Mouse (Mus musculus) lung, embryonic 14.5 days (tissue): ENCODE measurements around the gene Gm42791. TPM values are rescaled to one million over a fixed set of nuclear protein-coding genes. Genes with fewer than 3 reads are reported as not detected.
A peak's percentile ranks its signal among the peaks of the same experiment; 100 is the strongest.

ENCODE experiments used
- ATAC-seq: fragments of 200-750 bp; cut with Nextera tagmentation; 2 replicates; pipeline ENCODE4 v1.8.0; 2017; ENCODE audit warnings: mild to moderate bottlenecking, moderate TSS enrichment, moderate library complexity; ENCODE audit not compliant: insufficient read depth
- DNase-seq: peaks from one replicate; pipeline ENCODE4 v3.0.0-alpha.2; 2015
- H3K27ac ChIP-seq: fragments of 300-500 bp; sonication (generic); 2 replicates; pipeline ENCODE4 v1.5.1; 2014; ENCODE audit warnings: low read depth, mild to moderate bottlenecking, moderate library complexity
- H3K27me3 ChIP-seq: fragments of 300-500 bp; sonication (generic); 2 replicates; pipeline ENCODE4 v1.6.1; 2014; ENCODE audit warnings: low read length, control low read depth; ENCODE audit not compliant: insufficient read depth
- H3K36me3 ChIP-seq: fragments of 300-500 bp; sonication (generic); 2 replicates; pipeline ENCODE4 v1.6.1; 2014; ENCODE audit warnings: control low read depth; ENCODE audit not compliant: insufficient read depth
- H3K4me1 ChIP-seq: fragments of 300-500 bp; sonication (generic); 2 replicates; pipeline ENCODE4 v1.6.1; 2014; ENCODE audit warnings: antibody characterized with exemption, control low read depth; ENCODE audit not compliant: insufficient read depth
- H3K4me2 ChIP-seq: fragments of 300-500 bp; sonication (generic); 2 replicates; pipeline ENCODE4 v1.6.1; 2014; ENCODE audit warnings: mild to moderate bottlenecking
- H3K4me3 ChIP-seq: fragments of 300-500 bp; sonication (generic); 2 replicates; pipeline ENCODE4 v1.5.1; 2014; ENCODE audit warnings: low read depth, low read length
- H3K9ac ChIP-seq: fragments of 300-500 bp; sonication (generic); 2 replicates; pipeline ENCODE4 v1.6.1; 2014
- H3K9me3 ChIP-seq: fragments of 300-500 bp; sonication (generic); 2 replicates; pipeline ENCODE4 v1.6.1; 2016; ENCODE audit warnings: low read depth, low read length, control low read depth
- CTCF ChIP-seq: IDR thresholded peaks from 2 replicates; pipeline ENCODE4 v1.5.1; 2016; ENCODE audit warnings: antibody characterized with exemption, low read depth
- WGBS: fragments of 180-500 bp; shearing (Covaris S2); extraction: QIAGEN DNeasy Blood & Tissue Kit; methylation state at CpG from one replicate; pipeline ENCODE4 v1.1.7; 2014; 5-methylcytosine and 5-hydroxymethylcytosine counted together
- polyA plus RNA-seq: library from polyadenylated mRNA; unstranded; fragments of >200 nt; fragmentation: Nextera tagmentation; extraction: Ambion mirVana; gene quantifications from 2 replicates; pipeline ENCODE4 v1.2.1, GENCODE M21; 2014

Gene Gm42791
- polyA plus RNA-seq, 1 experiment from 2014 or later, result 0.58 TPM

DNA sequence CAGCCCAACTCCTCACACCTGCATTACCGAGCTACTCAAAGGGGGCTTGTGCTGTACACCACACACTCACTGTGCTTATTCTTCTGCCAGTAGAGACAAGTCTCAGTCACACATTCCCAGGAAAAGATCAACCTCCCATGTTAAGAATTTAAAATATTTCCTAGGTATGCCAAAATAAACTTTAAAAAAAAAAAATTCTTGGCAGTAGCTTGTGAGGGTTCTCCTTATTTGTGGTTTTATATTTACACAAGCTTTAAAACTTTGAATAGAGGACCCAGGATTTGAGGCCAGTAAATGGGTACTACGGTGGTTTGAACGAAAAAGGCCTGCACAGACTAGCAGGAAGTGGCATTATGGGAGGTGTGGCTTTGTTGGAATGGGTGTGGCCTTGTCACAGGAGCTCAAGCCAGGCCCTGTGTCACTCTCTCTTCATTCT lies 58.4 kb downstream of the Gm42791 start:
- no peak overlapping the region for H3K4me3 ChIP-seq
- no peak overlapping the region for H3K9ac ChIP-seq
- DNase-seq (no peak), ATAC-seq (no peak)
- H3K27me3 ChIP-seq, result no peaks in the 10 kb centered on the region
- H3K36me3 ChIP-seq, result no peaks in the 10 kb centered on the region
- 59% methylated on average over 3 of the region's 3 CpGs for WGBS
- H3K9me3 ChIP-seq, result peaks cover 4% of the 10 kb centered on the region; the same call in 1 of the 2 replicates
- 0 out of 2 replicates have a peak, but pooled peaks cover 2% of the 10 kb centered on the region for H3K4me1 ChIP-seq
- no peak overlapping the region for H3K27ac ChIP-seq
- no peak overlapping the region for H3K4me2 ChIP-seq
- no peak for TF ChIP-seq CTCF

DNA sequence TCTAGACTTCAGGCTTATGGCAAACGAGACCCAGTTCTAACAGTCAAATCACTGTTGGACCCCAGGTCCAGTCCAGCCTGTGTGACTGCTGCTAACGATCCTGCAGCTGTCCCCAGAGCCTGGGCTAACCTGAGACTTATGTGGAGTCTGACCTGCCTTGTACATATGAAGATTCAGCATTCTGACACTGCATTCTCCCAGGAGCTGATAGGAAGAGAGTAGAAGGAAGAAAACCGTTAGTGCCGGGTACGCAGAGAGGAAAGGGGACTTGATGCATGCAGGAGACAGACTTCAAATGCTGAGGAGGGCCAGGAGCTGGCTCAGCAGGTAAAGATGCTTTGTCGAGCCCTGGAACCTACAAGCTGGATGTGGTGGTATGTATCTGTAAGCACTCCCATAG lies 59.1 kb downstream of the Gm42791 start:
- TF ChIP-seq CTCF, result no peak
- peaks cover 4% of the 10 kb centered on the region; the same call in 1 of the 2 replicates for H3K9me3 ChIP-seq
- no peaks in the 10 kb centered on the region for H3K27me3 ChIP-seq
- H3K9ac ChIP-seq, result no peak overlapping the region
- no peaks in the 10 kb centered on the region for H3K36me3 ChIP-seq
- no peak overlapping the region for H3K4me3 ChIP-seq
- no peak for DNase-seq
- H3K4me1 ChIP-seq, result 0 out of 2 replicates have a peak, but pooled peaks cover 2% of the 10 kb centered on the region
- 83% methylated on average over 6 of the region's 6 CpGs for WGBS
- peak overlapping the region; percentile 38; the same call in 1 of the 2 replicates for H3K27ac ChIP-seq
- ATAC-seq, result no peak
- H3K4me2 ChIP-seq, result no peak overlapping the region

DNA sequence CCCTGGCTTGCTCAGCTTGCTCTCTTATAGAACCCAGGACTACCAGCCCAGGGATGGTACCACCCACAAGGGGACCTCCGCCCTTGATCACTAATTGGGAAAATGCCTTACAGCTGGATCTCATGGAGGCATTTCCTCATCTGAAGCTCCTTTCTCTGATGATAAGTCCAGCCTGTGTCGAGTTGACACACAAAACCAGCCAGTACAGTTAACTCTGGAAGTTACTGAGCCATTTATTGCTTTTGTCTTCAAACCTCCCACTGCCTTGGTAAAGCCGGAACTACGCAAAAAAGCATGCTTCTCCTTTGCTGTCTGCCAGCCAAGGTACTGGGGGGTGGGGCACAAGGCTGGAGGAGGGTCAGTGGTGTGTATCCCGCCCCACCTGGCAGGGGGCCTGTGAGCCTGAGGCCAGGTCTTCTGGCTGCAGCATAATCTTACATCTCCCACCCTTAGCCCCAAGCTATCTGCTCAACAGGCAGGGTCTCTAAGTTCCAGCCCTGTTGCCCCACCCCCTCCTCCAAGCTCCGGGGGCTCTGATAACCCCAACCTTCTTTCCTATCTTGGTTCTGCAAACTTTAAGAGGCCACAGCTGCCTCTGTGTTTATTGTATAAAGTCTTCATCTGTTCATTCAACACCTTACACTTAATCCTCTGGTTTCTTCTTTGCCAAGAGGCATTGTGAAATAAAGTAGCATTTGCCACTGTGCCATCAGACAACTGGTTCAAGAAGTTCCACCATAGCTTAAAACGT lies 59.7 kb downstream of the Gm42791 start:
- ATAC-seq (no peak), DNase-seq (no peak)
- no peaks in the 10 kb centered on the region for H3K27me3 ChIP-seq
- no peak overlapping the region for H3K4me3 ChIP-seq
- no peak for TF ChIP-seq CTCF
- WGBS, result 50% methylated on average over 7 of the region's 7 CpGs
- H3K4me2 ChIP-seq, result no peak overlapping the region
- peaks cover 4% of the 10 kb centered on the region; the same call in 1 of the 2 replicates for H3K9me3 ChIP-seq
- no peak overlapping the region for H3K9ac ChIP-seq
- H3K36me3 ChIP-seq, result no peaks in the 10 kb centered on the region
- no peak overlapping the region for H3K27ac ChIP-seq
- 0 out of 2 replicates have a peak, but pooled peaks cover 2% of the 10 kb centered on the region for H3K4me1 ChIP-seq

DNA sequence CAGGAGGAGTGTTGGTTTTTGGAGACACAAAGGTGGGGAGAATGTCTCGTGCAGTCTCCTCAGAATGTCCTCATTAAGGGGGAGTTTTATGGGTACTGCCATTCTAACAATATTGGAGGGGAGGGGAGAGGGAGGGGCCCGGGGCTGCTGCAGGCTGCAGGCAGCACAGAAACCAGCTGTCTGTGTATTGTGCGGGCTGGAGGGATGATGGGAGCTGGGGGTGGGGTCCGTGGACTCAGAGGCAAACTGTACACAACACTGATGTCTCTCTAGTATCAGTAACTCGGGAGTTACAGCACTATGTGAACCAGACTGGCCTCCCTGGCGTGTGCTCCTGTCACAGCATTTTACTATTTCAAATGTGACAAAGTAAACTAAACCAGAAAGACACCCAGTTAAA lies 60.5 kb downstream of the Gm42791 start:
- no peak overlapping the region for H3K27ac ChIP-seq
- no peaks in the 10 kb centered on the region for H3K36me3 ChIP-seq
- H3K9ac ChIP-seq, result no peak overlapping the region
- H3K27me3 ChIP-seq, result no peaks in the 10 kb centered on the region
- no peaks in the 10 kb centered on the region for H3K4me1 ChIP-seq
- H3K4me3 ChIP-seq, result no peak overlapping the region
- DNase-seq (no peak), ATAC-seq (no peak)
- no peak for TF ChIP-seq CTCF
- 44% methylated on average over 6 of the region's 6 CpGs for WGBS
- H3K9me3 ChIP-seq, result peaks cover 4% of the 10 kb centered on the region; the same call in 1 of the 2 replicates
- no peak overlapping the region for H3K4me2 ChIP-seq

DNA sequence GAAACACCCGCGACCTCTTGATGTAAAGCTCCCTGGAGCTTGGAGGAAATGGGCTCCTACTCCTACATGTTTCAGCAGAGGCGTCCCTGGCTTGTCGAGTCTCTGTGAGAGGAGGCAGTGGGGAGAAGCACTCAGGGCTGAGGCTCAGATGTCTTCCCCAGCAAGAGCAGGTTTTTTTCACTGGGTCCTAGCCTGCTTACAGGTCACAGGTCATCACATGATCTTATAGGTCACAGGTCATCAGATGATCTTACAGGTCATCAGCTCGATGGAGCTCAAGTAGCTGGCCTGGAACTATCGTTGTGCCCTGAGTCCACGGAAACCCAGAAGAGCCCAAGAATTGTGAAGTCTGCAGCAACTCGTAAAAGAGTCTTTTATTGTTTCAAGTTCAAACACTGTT lies 61.2 kb downstream of the Gm42791 start:
- Histone ChIP-seq H3K4me3 (no peak overlapping the region), H3K27ac (no peak overlapping the region), H3K27me3 (no peaks in the 10 kb centered on the region), H3K9ac (no peak overlapping the region), H3K36me3 (no peaks in the 10 kb centered on the region), H3K4me2 (no peak overlapping the region), H3K4me1 (no peaks in the 10 kb centered on the region), H3K9me3 (peaks cover 4% of the 10 kb centered on the region; the same call in 1 of the 2 replicates)
- DNase-seq, result no peak
- TF ChIP-seq CTCF, result no peak
- no peak for ATAC-seq
- 41% methylated on average over 8 of the region's 8 CpGs for WGBS

DNA sequence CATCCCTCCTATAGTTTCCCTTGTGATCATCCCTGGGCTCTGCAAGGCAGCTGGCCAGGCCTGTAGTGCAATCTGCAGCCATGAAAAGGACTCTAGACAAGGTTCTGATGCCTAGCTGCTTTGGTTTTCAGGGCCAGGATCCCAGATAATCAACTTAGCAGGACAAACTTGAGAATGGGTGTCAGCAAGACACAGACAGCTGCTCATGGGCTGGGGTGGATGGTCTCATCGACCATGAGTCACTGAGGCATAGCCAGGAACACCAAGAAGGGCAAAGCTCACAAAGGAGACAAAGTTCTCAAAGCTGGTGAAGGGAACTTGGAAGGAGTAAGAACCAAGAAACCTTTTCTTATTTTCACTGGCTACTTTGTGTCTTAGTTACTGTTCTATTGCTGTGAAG lies 63.6 kb downstream of the Gm42791 start:
- no peaks in the 10 kb centered on the region for H3K27me3 ChIP-seq
- no peaks in the 10 kb centered on the region for H3K4me1 ChIP-seq
- ATAC-seq, result no peak
- H3K27ac ChIP-seq, result peak overlapping the region; percentile 44; the same call in 1 of the 2 replicates
- no peak for TF ChIP-seq CTCF
- 90% methylated on average over 1 of the region's 1 CpGs for WGBS
- DNase-seq, result no peak
- no peak overlapping the region for H3K4me3 ChIP-seq
- no peak overlapping the region for H3K9ac ChIP-seq
- peaks cover 3% of the 10 kb centered on the region; the same call in 1 of the 2 replicates for H3K9me3 ChIP-seq
- H3K4me2 ChIP-seq, result no peak overlapping the region
- no peaks in the 10 kb centered on the region for H3K36me3 ChIP-seq

DNA sequence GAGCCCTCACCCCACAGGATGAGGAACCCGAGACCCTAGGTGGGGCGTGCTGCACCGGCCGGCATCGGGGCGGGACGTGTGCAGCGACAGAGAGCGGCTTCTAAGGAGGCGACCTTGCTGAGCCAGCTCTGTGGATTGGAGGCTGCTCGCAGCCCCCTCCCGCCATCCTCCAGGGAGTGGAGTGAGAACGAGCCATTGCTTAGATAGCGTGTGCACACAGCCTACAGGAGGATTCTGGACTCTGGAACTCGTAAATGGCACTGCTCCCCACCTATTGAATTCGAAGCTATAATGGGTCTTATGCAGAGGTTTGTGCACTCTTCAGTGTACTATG lies 65.9 kb downstream of the Gm42791 start, which contains the start of gene Katnal1:
TSS of gene Katnal1 (minus strand) at position 205 of the 334 bp plus-strand sequence.
- Histone ChIP-seq H3K4me2 (peak within 1 kb of the TSS; percentile 75), H3K27ac (peak within 1 kb of the TSS; percentile 91), H3K27me3 (no peaks in the 10 kb centered on the region), H3K4me3 (peak within 1 kb of the TSS; percentile 73), H3K36me3 (no peaks in the 10 kb centered on the region), H3K9ac (peak within 1 kb of the TSS; percentile 83), H3K9me3 (no peaks in the 10 kb centered on the region), H3K4me1 (no peaks in the 10 kb centered on the region)
- DNase-seq (no peak), ATAC-seq (no peak)
- no peak for TF ChIP-seq CTCF
- WGBS, result 1% methylated on average over 16 of the region's 16 CpGs
